Mouse (Mus musculus): ENCODE data around the gene Cald1.

Gene Cald1

DNA sequence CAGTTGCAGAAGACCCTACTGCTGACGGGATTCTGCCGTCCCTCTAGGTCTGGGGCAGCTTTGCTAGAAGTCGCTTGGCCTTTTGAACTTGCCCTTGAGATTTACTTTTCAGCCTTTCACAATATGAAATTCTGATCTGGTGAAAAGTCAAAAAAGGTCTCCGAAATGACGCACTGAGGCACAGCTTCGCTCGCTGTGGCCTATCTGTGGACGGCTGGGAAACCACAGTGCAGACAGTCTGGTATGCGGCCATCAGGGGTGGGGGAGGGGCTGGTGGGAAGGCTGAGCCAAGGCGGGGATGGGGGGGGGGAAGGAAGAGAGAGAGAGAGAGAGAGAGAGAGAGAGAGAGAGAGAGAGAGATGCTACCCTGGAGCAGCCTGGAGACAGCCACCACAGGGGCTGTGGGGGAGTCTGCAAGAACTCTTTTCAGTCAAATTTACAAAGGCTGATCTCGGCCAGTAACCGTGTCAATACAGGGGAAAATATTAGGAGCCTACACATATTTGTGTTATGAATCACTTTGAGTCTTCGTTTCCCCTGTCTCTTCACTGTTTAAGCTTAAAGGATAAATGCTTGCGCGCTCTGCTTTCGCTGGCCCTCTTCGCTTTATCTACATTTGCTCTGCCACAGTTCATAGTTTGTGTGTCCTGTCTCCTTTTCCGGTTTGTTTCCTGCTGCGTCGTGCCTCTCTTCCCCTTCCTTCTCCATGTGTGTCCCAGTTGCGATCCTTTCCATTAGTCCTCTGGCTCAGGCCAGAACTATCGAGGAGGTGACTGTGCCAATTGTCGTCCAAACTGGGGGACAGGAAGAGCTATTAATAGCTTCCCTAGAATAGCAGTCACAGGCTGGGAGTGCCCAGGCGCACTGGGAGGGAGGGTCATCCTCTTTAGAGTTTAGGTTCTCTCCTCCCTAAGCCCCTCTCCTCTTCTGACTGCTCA is 11.9 kb downstream of the Cald1 start:
- in situ Hi-C loops (cut with MboI; ENCODE audit: unreplicated experiment in 2 of 2): no loop called here

DNA sequence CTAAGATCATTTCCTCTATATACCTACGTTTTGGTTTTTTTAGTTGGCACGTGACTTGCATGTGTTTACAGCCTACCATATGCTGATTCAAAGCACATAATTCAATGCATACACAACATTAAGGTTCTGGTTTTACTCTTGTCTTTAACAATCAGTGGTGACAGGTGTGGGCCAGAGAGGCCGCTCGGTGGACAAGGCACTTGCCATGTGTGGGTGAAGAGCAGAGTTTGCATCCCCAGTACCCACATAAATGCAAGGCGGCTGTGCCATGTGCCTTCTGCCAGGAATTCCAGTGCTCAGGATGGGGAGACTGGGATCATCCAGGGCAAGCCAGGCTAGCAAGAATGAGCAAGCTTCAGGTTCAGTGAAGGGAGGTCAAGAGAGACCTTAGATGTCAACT is 14.8 kb downstream of the Cald1 start:
- in situ Hi-C loops (cut with MboI; ENCODE audit: unreplicated experiment in 2 of 2): no loop called here

- in situ Hi-C loops (cut with MboI; ENCODE audit: unreplicated experiment in 2 of 2): no loop called here
Measured at GRCm38 (mm10) chr6:34615419-34615818, 17.1 kb downstream of the Cald1 start.

DNA sequence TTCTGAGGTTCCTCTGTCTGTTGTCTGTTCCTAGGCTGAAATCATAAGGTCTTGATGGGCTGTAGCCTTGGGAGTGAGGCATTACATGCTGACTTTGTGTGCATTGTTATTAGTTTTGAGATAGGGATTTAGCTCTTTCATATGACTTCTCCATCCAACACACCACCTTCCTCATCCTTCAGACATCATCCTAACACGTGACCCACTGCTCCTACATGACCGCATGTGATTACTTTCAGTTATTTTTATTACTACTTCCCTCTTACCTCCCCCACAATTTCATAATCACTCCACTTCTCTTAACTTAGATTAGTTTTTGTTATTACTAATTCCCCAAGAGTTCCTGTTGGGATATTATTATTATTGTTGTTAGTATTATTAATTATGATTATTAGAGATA is 21.2 kb downstream of the Cald1 start:
- in situ Hi-C loops (cut with MboI; ENCODE audit: unreplicated experiment in 2 of 2): no loop called here

GRCm38 (mm10) chr6:34620242-34620641 is 21.9 kb downstream of the Cald1 start:
- in situ Hi-C loops (cut with MboI; ENCODE audit: unreplicated experiment in 2 of 2): no loop called here

DNA sequence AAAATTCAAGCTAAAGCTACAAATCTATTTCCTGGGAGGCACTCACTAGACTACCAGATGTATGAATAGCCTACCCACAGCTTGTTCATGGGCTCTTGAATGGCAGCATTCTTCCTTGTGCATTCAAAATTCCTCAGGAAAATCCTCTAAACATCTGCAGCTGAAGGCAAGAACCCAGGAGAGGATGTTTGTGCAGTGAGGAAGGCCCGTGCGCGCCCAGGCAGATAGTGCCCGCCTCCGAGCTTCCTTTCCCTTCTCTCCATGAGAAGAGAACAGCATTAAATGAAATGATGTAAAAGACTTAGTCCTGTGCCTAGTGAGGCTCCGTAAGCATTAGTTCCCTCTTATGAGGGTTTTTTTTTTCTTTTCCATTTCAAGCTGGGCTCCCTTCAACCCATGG is 24.6 kb downstream of the Cald1 start:
- in situ Hi-C loops (cut with MboI; ENCODE audit: unreplicated experiment in 2 of 2): no loop called here

DNA sequence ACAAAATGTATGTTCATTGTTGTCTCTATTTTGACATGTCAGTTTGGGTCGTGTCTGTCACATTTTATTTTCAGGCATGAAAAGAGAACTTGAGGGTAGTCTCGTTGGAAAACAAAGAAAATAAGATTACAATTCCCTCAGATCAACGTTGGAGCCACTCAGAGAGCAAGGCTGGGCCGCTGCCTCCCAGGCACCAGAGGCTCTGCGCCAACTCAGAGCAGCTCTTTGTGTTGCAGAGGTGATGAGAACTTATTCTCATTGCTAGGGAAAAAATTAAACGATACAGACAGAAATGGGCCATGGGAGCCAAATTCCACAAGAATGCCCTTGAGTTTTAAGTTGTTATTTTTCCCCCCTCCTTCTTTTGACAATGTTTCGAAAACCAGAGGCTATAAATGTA is 25.0 kb downstream of the Cald1 start:
- in situ Hi-C loops (cut with MboI; ENCODE audit: unreplicated experiment in 2 of 2): no loop called here

DNA sequence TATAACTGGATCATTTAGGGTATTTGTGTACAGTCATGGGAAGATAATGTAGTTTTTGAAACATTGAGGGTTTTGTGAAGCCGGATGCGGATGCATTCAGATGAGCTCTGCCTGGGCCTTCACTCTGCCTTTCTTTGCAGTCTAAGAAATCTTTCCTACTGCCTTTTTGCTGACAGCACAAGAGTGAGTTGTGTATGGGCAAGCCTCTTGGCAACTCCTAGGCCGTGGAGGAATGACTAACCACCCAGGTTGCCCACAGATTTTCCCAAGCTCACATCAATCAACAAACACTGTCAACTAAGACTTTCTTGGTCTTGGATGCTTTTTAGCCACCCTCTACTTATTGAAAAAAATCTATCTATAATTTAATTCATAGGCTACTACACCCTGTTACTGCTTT is 26.2 kb downstream of the Cald1 start:
- in situ Hi-C loops (cut with MboI; ENCODE audit: unreplicated experiment in 2 of 2): no loop called here

- in situ Hi-C loops (cut with MboI; ENCODE audit: unreplicated experiment in 2 of 2): no loop called here
Measured at GRCm38 (mm10) chr6:34626586-34627245, 28.4 kb downstream of the Cald1 start.

- in situ Hi-C loops (cut with MboI; ENCODE audit: unreplicated experiment in 2 of 2): no loop called here
Measured at GRCm38 (mm10) chr6:34628131-34628530, 29.8 kb downstream of the Cald1 start.

DNA sequence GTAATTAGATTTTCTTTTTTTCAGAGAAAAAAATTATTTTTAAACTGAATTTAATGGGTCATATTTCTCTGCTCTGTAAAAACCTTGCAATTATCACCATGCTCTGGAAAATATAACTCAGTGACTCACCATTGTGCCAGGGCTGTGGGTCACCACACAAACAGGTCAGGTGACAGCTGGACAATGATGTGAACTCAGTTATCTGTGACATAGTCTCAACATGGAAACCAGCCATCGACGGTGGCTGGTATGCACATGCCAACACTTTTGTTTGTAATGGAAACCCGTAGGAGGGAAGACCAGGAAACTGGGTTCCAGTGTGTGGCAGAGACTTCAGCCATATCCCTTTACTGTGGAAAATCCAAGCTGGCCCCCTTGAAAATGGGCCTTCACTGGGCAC is 35.5 kb downstream of the Cald1 start:
- in situ Hi-C loops (cut with MboI; ENCODE audit: unreplicated experiment in 2 of 2): no loop called here

GRCm38 (mm10) chr6:34637588-34638438 is 39.5 kb downstream of the Cald1 start:
- in situ Hi-C loops (cut with MboI; ENCODE audit: unreplicated experiment in 2 of 2): no loop called here

DNA sequence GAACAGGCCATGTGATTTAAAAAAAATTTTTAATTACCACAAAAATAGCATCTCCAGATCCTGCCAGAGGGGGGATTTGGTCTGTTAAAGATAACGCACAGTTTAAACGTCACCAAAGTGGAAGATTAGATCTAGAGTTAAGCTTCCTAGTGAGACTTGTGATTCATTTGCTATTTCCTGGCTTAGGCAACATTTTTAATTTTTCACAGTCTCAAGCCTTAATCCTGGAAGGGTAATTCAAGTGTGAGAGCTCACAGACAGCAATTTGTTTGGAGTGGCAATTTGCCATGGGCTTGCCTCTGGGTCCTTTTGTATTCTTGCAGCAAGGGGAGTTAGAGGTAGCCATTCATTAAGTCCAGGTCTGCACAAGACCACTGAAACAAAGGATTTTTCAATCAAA is 40.4 kb downstream of the Cald1 start:
- in situ Hi-C loops (cut with MboI; ENCODE audit: unreplicated experiment in 2 of 2): no loop called here

DNA sequence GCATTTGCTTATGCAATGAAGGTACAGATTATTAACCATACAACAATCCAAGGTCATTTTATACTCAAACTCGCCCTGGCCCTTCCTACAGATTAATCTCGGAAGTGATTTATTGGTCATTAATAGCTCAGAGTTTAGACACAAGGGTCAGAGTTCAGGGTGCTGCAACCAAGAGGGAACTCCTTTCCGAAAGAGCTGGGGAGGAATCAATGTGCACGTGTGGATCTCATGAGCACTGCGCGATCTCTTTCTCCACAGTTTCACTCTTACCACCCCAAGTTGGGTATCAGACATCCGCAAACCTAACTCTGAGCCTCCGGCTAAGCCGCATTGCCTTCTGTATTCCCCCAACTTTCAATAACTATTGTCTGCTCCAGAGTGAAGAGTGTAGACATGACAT is 41.9 kb downstream of the Cald1 start:
- in situ Hi-C loops (cut with MboI; ENCODE audit: unreplicated experiment in 2 of 2): no loop called here

- in situ Hi-C loops (cut with MboI; ENCODE audit: unreplicated experiment in 2 of 2): no loop called here
Measured at GRCm38 (mm10) chr6:34641081-34641480, 42.8 kb downstream of the Cald1 start.

DNA sequence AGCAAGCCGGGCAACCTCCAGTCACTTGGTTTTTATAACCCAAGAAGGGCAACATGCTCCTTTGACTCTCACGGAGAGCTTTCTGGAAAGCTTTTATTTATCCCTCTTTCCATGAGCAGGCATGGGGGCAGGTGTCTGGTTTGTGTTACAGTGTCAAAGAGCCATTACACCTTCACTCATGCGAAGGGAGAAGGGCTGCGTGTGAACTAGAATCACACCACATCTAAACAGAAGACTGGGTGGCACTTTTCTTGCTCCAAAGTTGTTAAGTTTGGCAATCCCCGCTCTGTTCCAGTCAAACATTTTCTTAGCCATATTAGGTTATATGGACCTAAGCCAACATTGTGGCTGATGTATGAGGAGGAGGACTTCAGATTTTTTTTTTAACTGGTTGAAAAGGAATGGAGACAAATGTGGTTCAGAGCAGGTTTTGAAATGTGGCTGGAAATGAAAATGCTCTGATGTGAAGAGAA is 43.8 kb downstream of the Cald1 start:
- in situ Hi-C loops (cut with MboI; ENCODE audit: unreplicated experiment in 2 of 2): no loop called here

- in situ Hi-C loops (cut with MboI; ENCODE audit: unreplicated experiment in 2 of 2): no loop called here
Measured at GRCm38 (mm10) chr6:34648017-34648787, 49.9 kb downstream of the Cald1 start.

- in situ Hi-C loops (cut with MboI; ENCODE audit: unreplicated experiment in 2 of 2): no loop called here
Measured at GRCm38 (mm10) chr6:34651298-34651697, 53.0 kb downstream of the Cald1 start.

- in situ Hi-C loops (cut with MboI; ENCODE audit: unreplicated experiment in 2 of 2): no loop called here
Measured at GRCm38 (mm10) chr6:34655719-34656118, 57.4 kb downstream of the Cald1 start.

DNA sequence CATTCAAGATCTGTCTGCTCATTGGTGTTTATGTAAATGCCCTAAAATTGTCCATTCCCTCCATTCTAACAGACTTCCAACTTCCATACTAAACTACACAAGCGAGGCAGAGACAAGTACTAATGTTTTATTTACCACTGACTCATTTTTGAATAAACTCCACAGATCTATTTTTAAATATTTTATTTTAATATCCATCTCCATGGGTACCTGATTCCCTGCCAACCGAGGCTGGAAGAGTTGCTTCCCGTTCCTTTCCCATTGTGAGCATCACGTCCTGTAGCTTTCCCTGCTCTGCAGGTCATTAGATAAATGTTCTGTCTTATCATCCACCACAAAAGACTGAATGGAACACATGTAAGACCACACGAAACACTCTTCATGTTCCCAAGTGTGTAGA is 60.5 kb downstream of the Cald1 start:
- in situ Hi-C loops (cut with MboI; ENCODE audit: unreplicated experiment in 2 of 2): no loop called here
